Mouse (Mus musculus) heart, embryonic 14.5 days (tissue): ENCODE data around the gene Ralbp1. TPM values are rescaled to one million over a fixed set of nuclear protein-coding genes. Genes with fewer than 3 reads are reported as not detected.

Experiments
- ATAC-seq: fragments of 200-750 bp; cut with Nextera tagmentation; 2 replicates; pipeline ENCODE4 v1.8.0; 2017; ENCODE audit warnings: low read depth, moderate TSS enrichment; ENCODE audit not compliant: insufficient number of reproducible peaks, insufficient read depth, low FRiP score
- H3K27ac ChIP-seq, 2 experiments: fragments of 200-500 bp in 1 of 2; fragments of 300-500 bp in 1 of 2; sonication (generic) in 1 of 2; replicated peaks in 1 of 2; 2 replicates each; pipeline ENCODE4 v1.5.1; 2012 to 2014; ENCODE audit warnings: low read depth in 2 of 2, low read length in 2 of 2, control low read depth in 1 of 2, mild to moderate bottlenecking in 1 of 2, mixed read lengths in 1 of 2; ENCODE audit not compliant: control insufficient read depth in 1 of 2, insufficient read depth in 1 of 2
- H3K27me3 ChIP-seq: fragments of 300-500 bp; sonication (generic); 2 replicates; pipeline ENCODE4 v1.6.1; 2014; ENCODE audit warnings: mild to moderate bottlenecking, low read length, control low read depth; ENCODE audit not compliant: control insufficient read depth, insufficient read depth
- H3K36me3 ChIP-seq: fragments of 300-500 bp; sonication (generic); 2 replicates; pipeline ENCODE4 v1.6.1; 2014; ENCODE audit warnings: mild to moderate bottlenecking, control low read depth, low read length, mixed read lengths; ENCODE audit not compliant: control insufficient read depth, insufficient read depth
- H3K4me1 ChIP-seq, 2 experiments: fragments of 200-500 bp in 1 of 2; fragments of 300-500 bp in 1 of 2; sonication (generic) in 1 of 2; 2 replicates each; pipeline ENCODE4 v1.6.1; 2012 to 2014; ENCODE audit warnings: low read length in 2 of 2, control low read depth in 1 of 2, mixed read lengths in 1 of 2; ENCODE audit not compliant: control insufficient read depth in 2 of 2, insufficient read depth in 2 of 2
- H3K4me2 ChIP-seq: fragments of 300-500 bp; sonication (generic); 2 replicates; pipeline ENCODE4 v1.6.1; 2014; ENCODE audit warnings: mild to moderate bottlenecking, low read length
- H3K4me3 ChIP-seq, 2 experiments: fragments of 200-500 bp in 1 of 2; fragments of 300-500 bp in 1 of 2; sonication (generic) in 1 of 2; 2 replicates each; pipeline ENCODE4 v1.5.1; 2012 to 2014; ENCODE audit warnings: low read length in 2 of 2, mild to moderate bottlenecking in 2 of 2, control low read depth in 1 of 2, low read depth in 1 of 2, moderate library complexity in 1 of 2; ENCODE audit not compliant: control insufficient read depth in 1 of 2, insufficient read depth in 1 of 2
- H3K9ac ChIP-seq: fragments of 300-500 bp; sonication (generic); 2 replicates; pipeline ENCODE4 v1.6.1; 2014; ENCODE audit warnings: mild to moderate bottlenecking, low read length
- H3K9me3 ChIP-seq: fragments of 300-500 bp; sonication (generic); 2 replicates; pipeline ENCODE4 v1.6.1; 2016; ENCODE audit warnings: low read length, control low read depth; ENCODE audit not compliant: control insufficient read depth
- WGBS: fragments of 180-500 bp; shearing (Covaris S2); extraction: QIAGEN DNeasy Blood & Tissue Kit; methylation state at CpG from one replicate; pipeline ENCODE4 v1.1.7; 2014; 5-methylcytosine and 5-hydroxymethylcytosine counted together
- polyA plus RNA-seq: library from polyadenylated mRNA; unstranded; fragments of >200 nt; fragmentation: Nextera tagmentation; extraction: Ambion mirVana; gene quantifications from 2 replicates; pipeline ENCODE4 v1.2.1, GENCODE M21; 2014

Gene Ralbp1
- polyA plus RNA-seq, 1 experiment from 2014 or later, result 49.4 TPM

DNA sequence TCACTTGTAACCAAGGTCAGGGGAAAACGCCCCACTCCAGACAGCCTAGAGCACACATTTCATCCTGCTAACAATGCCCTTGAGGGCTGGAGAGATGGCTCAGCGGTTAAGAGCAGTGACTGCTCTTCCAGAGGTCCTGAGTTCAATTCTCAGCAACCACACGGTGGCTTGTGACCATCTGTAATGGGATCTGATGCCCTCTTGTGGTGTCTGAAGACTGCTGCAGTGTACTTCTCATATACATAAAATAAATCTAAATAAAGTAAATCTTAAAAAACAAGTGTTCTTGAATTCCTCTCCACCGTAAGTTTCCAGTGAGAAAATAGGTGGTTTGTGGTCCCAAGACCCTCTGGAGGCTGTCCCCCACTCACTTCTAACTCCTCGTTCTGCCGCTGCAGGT is 33.8 kb downstream of the Ralbp1 start:
- no peak overlapping the region for H3K4me2 ChIP-seq
- peaks cover 77% of the 10 kb centered on the region for H3K36me3 ChIP-seq
- H3K9me3 ChIP-seq, result no peaks in the 10 kb centered on the region
- no peak overlapping the region for H3K9ac ChIP-seq
- no peak overlapping the region for H3K4me3 ChIP-seq
- WGBS, result 91% methylated on average over 6 of the region's 6 CpGs
- H3K27ac ChIP-seq, result no peak overlapping the region
- H3K4me1 ChIP-seq, result peaks cover 0 to 11% of the 10 kb centered on the region in 2 experiments; a peak in 2 of 4 replicates
- H3K27me3 ChIP-seq, result no peaks in the 10 kb centered on the region
- no peak for ATAC-seq

DNA sequence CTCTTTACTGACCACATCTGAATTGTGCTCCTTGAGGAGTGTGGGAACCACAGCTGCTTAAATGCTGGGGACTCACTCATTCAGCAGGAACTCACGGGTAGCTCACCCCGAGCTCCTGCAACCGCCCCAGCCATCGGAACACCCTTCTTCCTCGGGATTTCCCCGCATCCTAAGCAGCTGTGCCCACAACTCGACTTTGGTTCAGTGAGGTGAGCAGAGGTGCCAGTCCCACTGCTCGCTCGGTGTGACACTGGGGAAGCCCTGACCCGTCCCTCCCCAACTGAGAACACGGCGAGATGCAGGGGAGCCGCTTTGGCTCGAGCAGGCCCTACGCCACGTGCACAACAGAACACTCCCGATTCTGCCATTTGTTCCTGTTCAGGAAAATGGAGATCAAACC is 35.1 kb downstream of the Ralbp1 start:
- Histone ChIP-seq H3K9ac (no peak overlapping the region; the same call in 1 of the 2 replicates), H3K9me3 (no peaks in the 10 kb centered on the region), H3K4me3 (no peak overlapping the region), H3K36me3 (peaks cover 74% of the 10 kb centered on the region), H3K27me3 (no peaks in the 10 kb centered on the region), H3K27ac (no peak overlapping the region), H3K4me1 (peaks cover 0 to 11% of the 10 kb centered on the region in 2 experiments; a peak in 2 of 4 replicates), H3K4me2 (no peak overlapping the region)
- ATAC-seq, result no peak
- WGBS, result 84% methylated on average over 17 of the region's 17 CpGs

DNA sequence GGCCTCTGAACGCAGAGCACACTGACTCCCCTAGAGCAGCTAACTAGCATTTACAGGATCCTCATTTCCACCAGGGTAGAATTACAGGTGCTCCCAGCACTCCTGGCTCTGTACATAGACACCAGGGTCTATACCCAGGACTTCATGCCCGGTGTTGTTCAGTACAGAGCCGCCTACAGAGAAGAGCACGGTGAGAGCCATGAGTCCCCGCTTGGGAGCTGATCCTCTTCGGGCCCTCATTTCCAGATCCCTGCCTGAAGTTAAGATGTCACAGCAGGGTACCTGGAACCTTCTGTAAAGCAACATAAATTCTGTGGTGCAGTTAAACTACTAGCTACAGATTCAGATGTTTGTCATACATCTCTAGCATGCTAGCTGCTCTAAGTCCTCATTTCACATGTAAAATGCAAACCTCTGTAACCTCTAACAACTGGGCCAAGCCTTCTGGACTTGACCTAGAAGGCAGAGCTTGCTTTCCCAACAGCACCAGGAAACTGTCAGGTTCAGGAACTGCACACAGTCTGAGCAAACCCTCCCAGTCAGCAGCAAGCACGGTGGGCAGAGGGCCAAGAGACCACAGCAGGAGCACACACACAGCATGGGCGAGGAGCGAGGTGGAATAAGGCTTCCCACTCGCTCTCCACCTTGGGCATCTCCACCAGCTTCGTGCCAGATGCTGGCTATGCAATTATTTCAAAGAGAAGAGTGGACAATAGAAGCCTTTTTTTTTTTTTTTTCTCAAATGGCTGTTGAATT is 37.7 kb downstream of the Ralbp1 start:
- ATAC-seq, result no peak
- 70% methylated on average over 11 of the region's 11 CpGs for WGBS

DNA sequence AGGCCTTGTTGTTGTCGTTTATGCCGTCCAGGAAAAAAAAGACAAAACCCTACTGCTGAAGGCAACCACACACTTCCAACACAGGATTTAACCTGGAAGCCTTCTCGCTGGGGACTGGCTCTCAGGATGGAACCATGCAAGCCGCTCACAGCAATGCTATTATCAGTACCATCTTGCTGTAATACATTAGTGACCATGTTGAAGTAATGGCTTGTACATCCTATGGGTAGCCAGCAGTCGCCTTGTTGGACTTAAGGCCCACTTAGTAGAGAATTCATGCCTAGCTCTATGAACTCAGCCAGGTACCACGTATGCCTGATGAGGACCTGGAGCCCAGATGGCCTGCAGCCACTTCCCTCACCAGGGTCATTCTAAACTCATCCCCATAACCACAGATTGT is 40.2 kb downstream of the Ralbp1 start:
- no peaks in the 10 kb centered on the region for H3K27me3 ChIP-seq
- H3K4me1 ChIP-seq, result peaks cover 0 to 11% of the 10 kb centered on the region in 2 experiments; a peak in 2 of 4 replicates
- peaks cover 76% of the 10 kb centered on the region for H3K36me3 ChIP-seq
- ATAC-seq, result no peak
- no peak overlapping the region for H3K4me3 ChIP-seq
- H3K4me2 ChIP-seq, result no peak overlapping the region
- WGBS, result 87% methylated on average over 6 of the region's 6 CpGs
- H3K9ac ChIP-seq, result no peak overlapping the region
- no peaks in the 10 kb centered on the region for H3K9me3 ChIP-seq
- no peak overlapping the region for H3K27ac ChIP-seq

More for the DNA sequence above, 37.7 kb downstream of the Ralbp1 start:
- Histone ChIP-seq H3K4me2 (no peak overlapping the region), H3K9me3 (no peaks in the 10 kb centered on the region), H3K27me3 (no peaks in the 10 kb centered on the region), H3K27ac (no peak overlapping the region), H3K4me3 (no peak overlapping the region), H3K9ac (no peak overlapping the region), H3K36me3 (peaks cover 76% of the 10 kb centered on the region), H3K4me1 (peaks cover 0 to 11% of the 10 kb centered on the region in 2 experiments; a peak in 2 of 4 replicates)

DNA sequence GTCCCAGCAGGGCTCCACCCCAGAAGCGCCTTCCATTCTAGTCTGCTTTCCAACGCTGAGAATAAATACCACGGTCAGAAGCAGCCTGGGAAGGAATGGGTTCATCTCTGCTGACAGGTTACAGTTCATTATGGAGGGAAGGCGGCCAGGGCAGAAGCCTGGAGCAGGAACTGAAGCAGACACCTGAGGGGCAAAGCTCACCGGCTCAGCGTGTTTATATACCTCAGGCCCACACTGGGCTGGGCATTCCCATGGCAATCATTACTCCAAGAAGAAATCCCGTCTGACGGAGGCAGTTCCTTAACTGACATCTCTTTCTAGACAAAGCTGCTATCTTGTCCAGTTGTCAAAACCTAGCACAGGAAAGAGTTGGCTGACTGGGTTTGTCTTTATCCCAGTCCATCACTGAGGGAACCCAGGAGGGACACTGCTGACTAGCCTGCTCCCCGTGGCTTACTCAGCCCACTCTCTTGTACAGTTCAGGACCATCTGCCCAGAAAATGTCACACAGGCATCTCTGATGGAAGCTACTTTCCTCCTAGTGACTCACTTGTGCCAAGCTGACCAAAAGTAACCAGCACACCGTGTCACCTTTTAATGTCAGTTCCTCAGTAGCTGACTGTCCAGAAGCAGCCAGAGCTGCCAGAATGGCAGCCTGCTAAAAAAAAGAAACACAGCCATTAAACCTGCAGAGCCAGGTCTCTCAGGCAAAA is 42.8 kb downstream of the Ralbp1 start:
- peaks cover 80% of the 10 kb centered on the region for H3K36me3 ChIP-seq
- WGBS, result 88% methylated on average over 10 of the region's 10 CpGs
- H3K9ac ChIP-seq, result no peak overlapping the region
- H3K27me3 ChIP-seq, result no peaks in the 10 kb centered on the region
- no peak overlapping the region for H3K4me3 ChIP-seq
- no peak for ATAC-seq
- no peak overlapping the region for H3K27ac ChIP-seq
- H3K9me3 ChIP-seq, result no peaks in the 10 kb centered on the region
- peaks cover 0 to 2% of the 10 kb centered on the region in 2 experiments; a peak in 2 of 4 replicates for H3K4me1 ChIP-seq
- no peak overlapping the region for H3K4me2 ChIP-seq

DNA sequence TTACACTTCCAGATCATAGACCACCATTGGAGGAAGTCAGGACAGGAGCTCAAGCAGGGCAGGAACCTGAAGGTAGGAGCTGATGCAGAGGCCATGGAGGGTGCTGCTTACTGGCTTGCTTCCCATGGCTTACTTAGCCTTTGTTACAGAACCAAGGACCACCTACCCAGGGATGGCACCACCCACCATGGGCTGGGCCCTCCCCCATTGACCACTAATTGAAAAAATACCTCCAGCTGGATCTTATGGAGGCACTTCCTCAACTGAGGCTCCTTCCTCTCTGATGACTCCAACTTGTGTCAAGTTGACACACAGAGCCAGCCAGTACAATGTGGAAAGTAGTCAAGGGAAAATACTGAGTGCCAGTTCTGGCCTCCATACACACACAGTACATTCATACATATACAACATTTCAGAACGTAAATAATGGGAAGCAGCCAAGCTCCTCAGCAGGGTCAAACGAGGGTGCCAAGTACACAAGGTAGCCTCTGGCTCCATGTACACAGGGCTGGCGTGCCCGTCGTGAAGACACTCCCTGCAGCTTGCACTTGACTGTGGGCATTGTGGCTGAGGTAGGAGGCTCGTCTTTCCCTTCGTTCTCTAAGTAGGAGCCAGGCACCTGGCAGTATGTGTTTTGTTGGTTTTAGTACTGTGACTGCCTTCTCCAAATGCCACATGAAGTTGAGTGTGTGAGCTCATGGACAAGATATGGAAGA is 45.9 kb downstream of the Ralbp1 start:
- 86% methylated on average over 7 of the region's 7 CpGs for whole genome bisulfite sequencing
- Histone ChIP-seq H3K36me3 (peaks cover 94% of the 10 kb centered on the region), H3K9me3 (no peaks in the 10 kb centered on the region), H3K27me3 (no peaks in the 10 kb centered on the region), H3K4me3 (no peak overlapping the region), H3K27ac (no peak overlapping the region), H3K4me2 (no peak overlapping the region), H3K9ac (no peak overlapping the region), H3K4me1 (no peaks in the 10 kb centered on the region)
- ATAC-seq, result no peak

DNA sequence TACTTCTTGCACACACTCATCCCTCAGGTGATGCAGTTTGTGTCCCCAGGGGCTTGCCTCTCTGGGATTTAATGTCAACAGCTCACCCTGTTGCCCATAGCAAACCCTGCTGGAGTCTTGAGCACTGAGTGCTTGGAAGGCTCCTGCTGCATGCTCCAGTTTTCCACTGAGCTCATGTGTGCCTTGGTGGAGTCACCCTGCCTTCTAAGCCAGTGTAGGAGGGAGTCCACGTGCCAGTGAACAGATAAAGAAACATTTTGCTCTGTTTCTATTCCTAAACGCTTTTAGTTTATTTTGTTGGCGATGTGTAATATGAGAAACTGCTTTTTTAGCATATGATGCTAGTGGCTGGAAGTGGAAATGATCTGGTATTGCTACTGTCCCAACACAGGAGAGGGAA is 48.9 kb downstream of the Ralbp1 start:
- 90% methylated on average over 3 of the region's 3 CpGs for whole genome bisulfite sequencing
- Histone ChIP-seq H3K9me3 (no peaks in the 10 kb centered on the region), H3K9ac (no peak overlapping the region), H3K27ac (no peak overlapping the region), H3K4me3 (no peak overlapping the region), H3K27me3 (no peaks in the 10 kb centered on the region), H3K4me1 (no peaks in the 10 kb centered on the region), H3K4me2 (no peak overlapping the region), H3K36me3 (peaks cover 98% of the 10 kb centered on the region)
- ATAC-seq, result no peak
